Mouse (Mus musculus): ENCODE measurements around the gene Nkx2-1. TPM values are rescaled to one million over a fixed set of nuclear protein-coding genes. Genes with fewer than 3 reads are reported as not detected.
"Not testable (repeated sequence)": the region's sequence is repeated elsewhere in the genome, so short reads cannot be mapped to it uniquely, and the experiment has no call there.

Nkx2-1 gene
- polyA plus RNA-seq, 1 experiment from 2014 or later, result 68.7 TPM

- Histone ChIP-seq H3K4me2 (replicated peaks; ENCODE audit: low read depth, low read length) (peak overlapping the region; percentile 54), H3K4me3 (ENCODE audit: low read depth, low read length) (peak overlapping the region; percentile 46)
- ATAC-seq, result no peak
Observed at GRCm38 (mm10) chr12:56527071-56527470, 9.6 kb downstream of the Nkx2-1 start.

GRCm38 (mm10) chr12:56525219-56525797 is 11.4 kb downstream of the Nkx2-1 start:
- H3K4me1 ChIP-seq (ENCODE audit: insufficient read depth, low read depth, low read length); H3K9ac ChIP-seq (replicated peaks; ENCODE audit: low read depth); H3K9me3 ChIP-seq (ENCODE audit: low read length); H3K36me3 ChIP-seq (ENCODE audit: insufficient read depth, low read length): not testable (repeated sequence)
- DNase-seq (ENCODE audit: low spot score), result peak; percentile 73
- peak overlapping the region; percentile 96 for H3K27ac ChIP-seq (ENCODE audit: low read length)
- H3K4me3 ChIP-seq (ENCODE audit: low read depth, low read length), result peak overlapping the region; percentile 14; the same call in 1 of the 2 replicates
- peak overlapping the region; percentile 54 for H3K4me2 ChIP-seq (replicated peaks; ENCODE audit: low read depth, low read length)
- 3% methylated on average over 8 of the region's 16 CpGs for WGBS
- peak; percentile 66 for ATAC-seq
- peaks cover 10% of the 10 kb centered on the region; the same call in 1 of the 2 replicates for H3K27me3 ChIP-seq (replicated peaks; ENCODE audit: insufficient read depth, low read length)

More at GRCm38 (mm10) chr12:56527071-56527470, 9.6 kb downstream of the Nkx2-1 start:
- 18% methylated on average over 4 of the region's 4 CpGs for WGBS
- peak overlapping the region; percentile 84 for H3K9ac ChIP-seq (replicated peaks; ENCODE audit: low read depth)
- TF ChIP-seq CTCF (IDR thresholded peaks at IDR 0.05) (no peak), EP300 (IDR thresholded peaks at IDR 0.05) (no peak)
- H3K36me3 ChIP-seq (ENCODE audit: insufficient read depth, low read length), result no peaks in the 10 kb centered on the region
- H3K4me1 ChIP-seq (ENCODE audit: insufficient read depth, low read depth, low read length), result no peaks in the 10 kb centered on the region
- peaks cover 12% of the 10 kb centered on the region; the same call in 1 of the 2 replicates for H3K27me3 ChIP-seq (replicated peaks; ENCODE audit: insufficient read depth, low read length)
- peak; percentile 16 for DNase-seq (ENCODE audit: low spot score)
- H3K27ac ChIP-seq (ENCODE audit: low read length), result peak overlapping the region; percentile 96
- no peaks in the 10 kb centered on the region for H3K9me3 ChIP-seq (ENCODE audit: low read length)

- peak overlapping the region; percentile 84 for H3K27ac ChIP-seq (ENCODE audit: low read length)
- H3K4me1 ChIP-seq (ENCODE audit: insufficient read depth, low read depth, low read length), result no peaks in the 10 kb centered on the region
- no peaks in the 10 kb centered on the region for H3K9me3 ChIP-seq (ENCODE audit: low read length)
- H3K4me2 ChIP-seq (replicated peaks; ENCODE audit: low read depth, low read length), result peak overlapping the region; percentile 29
- no peaks in the 10 kb centered on the region for H3K36me3 ChIP-seq (ENCODE audit: insufficient read depth, low read length)
- 12% methylated on average over 14 of the region's 14 CpGs for WGBS
- peak overlapping the region; percentile 30; the same call in 1 of the 2 replicates for H3K9ac ChIP-seq (replicated peaks; ENCODE audit: low read depth)
- H3K27me3 ChIP-seq (replicated peaks; ENCODE audit: insufficient read depth, low read length), result peaks cover 17% of the 10 kb centered on the region
- H3K4me3 ChIP-seq (ENCODE audit: low read depth, low read length), result peak overlapping the region; percentile 14
- TF ChIP-seq EP300 (IDR thresholded peaks at IDR 0.05) (no peak), CTCF (IDR thresholded peaks at IDR 0.05) (no peak)
- ATAC-seq (no peak), DNase-seq (ENCODE audit: low spot score) (peak; percentile 17)
Observed at GRCm38 (mm10) chr12:56524201-56524600, 12.5 kb downstream of the Nkx2-1 start.

- Histone ChIP-seq H3K4me1 (ENCODE audit: insufficient read depth, low read depth, low read length) (no peaks in the 10 kb centered on the region), H3K27ac (ENCODE audit: low read length) (peak overlapping the region; percentile 84), H3K4me3 (ENCODE audit: low read depth, low read length) (no peak overlapping the region), H3K36me3 (ENCODE audit: insufficient read depth, low read length) (no peaks in the 10 kb centered on the region), H3K9me3 (ENCODE audit: low read length) (no peaks in the 10 kb centered on the region), H3K4me2 (replicated peaks; ENCODE audit: low read depth, low read length) (peak overlapping the region; percentile 29), H3K27me3 (replicated peaks; ENCODE audit: insufficient read depth, low read length) (peaks cover 17% of the 10 kb centered on the region), H3K9ac (replicated peaks; ENCODE audit: low read depth) (0 out of 2 replicates have a peak overlapping the region, but pooled peaks have one; percentile 0)
- DNase-seq (ENCODE audit: low spot score) (no peak), ATAC-seq (no peak)
- WGBS, result 24% methylated on average over 4 of the region's 4 CpGs
- TF ChIP-seq CTCF (IDR thresholded peaks at IDR 0.05), result no peak
- no peak for TF ChIP-seq EP300 (IDR thresholded peaks at IDR 0.05)
Observed at GRCm38 (mm10) chr12:56522191-56522590, 14.5 kb downstream of the Nkx2-1 start.

- Histone ChIP-seq H3K4me3 (ENCODE audit: low read depth, low read length) (peak overlapping the region; percentile 33), H3K9ac (replicated peaks; ENCODE audit: low read depth) (peak overlapping the region; percentile 78), H3K4me2 (replicated peaks; ENCODE audit: low read depth, low read length) (peak overlapping the region; percentile 57), H3K27ac (ENCODE audit: low read length) (peak overlapping the region; percentile 94), H3K27me3 (replicated peaks; ENCODE audit: insufficient read depth, low read length) (peaks cover 8% of the 10 kb centered on the region), H3K9me3 (ENCODE audit: low read length) (no peaks in the 10 kb centered on the region), H3K36me3 (ENCODE audit: insufficient read depth, low read length) (no peaks in the 10 kb centered on the region), H3K4me1 (ENCODE audit: insufficient read depth, low read depth, low read length) (no peaks in the 10 kb centered on the region)
- WGBS, result under 1% methylated on average over 32 of the region's 33 CpGs
- ATAC-seq, result peak; percentile 10
- TF ChIP-seq EP300 (IDR thresholded peaks at IDR 0.05), result no peak
- TF ChIP-seq CTCF (IDR thresholded peaks at IDR 0.05), result no peak
- no peak for DNase-seq (ENCODE audit: low spot score)
Observed at GRCm38 (mm10) chr12:56521106-56521840, 15.4 kb downstream of the Nkx2-1 start.

DNA sequence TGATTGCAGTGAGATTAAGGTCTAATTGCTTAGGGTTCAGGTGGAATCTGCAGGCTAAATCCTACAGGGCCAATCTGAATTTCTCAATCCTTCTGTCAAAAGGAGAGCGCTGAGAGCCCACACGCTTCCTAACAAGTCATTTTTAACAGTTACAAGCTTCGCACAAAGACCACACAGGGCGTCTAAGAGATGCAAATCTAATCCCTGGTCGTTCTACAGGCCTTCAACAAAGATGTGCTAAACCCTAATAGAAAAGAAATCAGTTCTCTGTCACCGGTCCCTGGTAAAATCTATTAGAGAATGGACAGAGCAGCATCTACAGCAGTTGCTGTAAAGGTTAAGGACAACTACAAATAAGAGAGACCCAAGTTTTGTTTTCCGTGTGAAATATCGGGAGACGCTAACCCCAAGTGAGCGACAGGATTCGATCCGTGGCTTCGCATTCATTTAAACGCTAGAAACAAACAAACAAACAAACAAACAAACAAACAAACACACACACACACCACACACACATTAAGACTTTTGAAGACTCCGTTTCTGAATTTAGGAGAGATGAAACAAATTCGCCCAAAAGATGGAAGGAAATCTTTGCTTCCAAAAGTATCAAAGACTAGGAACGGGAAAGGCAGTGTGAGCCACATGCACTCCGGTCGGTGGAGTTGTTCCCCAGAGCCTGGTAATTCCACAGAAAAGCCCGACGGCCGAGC is 16.2 kb downstream of the Nkx2-1 start:
- peak overlapping the region; percentile 33 for H3K4me3 ChIP-seq (ENCODE audit: low read depth, low read length)
- H3K9ac ChIP-seq (replicated peaks; ENCODE audit: low read depth), result peak overlapping the region; percentile 78
- H3K4me1 ChIP-seq (ENCODE audit: insufficient read depth, low read depth, low read length), result no peaks in the 10 kb centered on the region
- no peaks in the 10 kb centered on the region for H3K36me3 ChIP-seq (ENCODE audit: insufficient read depth, low read length)
- H3K4me2 ChIP-seq (replicated peaks; ENCODE audit: low read depth, low read length), result peak overlapping the region; percentile 57
- DNase-seq (ENCODE audit: low spot score), result no peak
- H3K27me3 ChIP-seq (replicated peaks; ENCODE audit: insufficient read depth, low read length), result peaks cover 7% of the 10 kb centered on the region
- H3K9me3 ChIP-seq (ENCODE audit: low read length), result no peaks in the 10 kb centered on the region
- TF ChIP-seq EP300 (IDR thresholded peaks at IDR 0.05) (no peak), CTCF (IDR thresholded peaks at IDR 0.05) (no peak)
- 4% methylated on average over 22 of the region's 22 CpGs for WGBS
- H3K27ac ChIP-seq (ENCODE audit: low read length), result peak overlapping the region; percentile 94
- ATAC-seq, result no peak
